11 mouse cellular contexts compared by ENCODE assay signal in the genomic region with DNA sequence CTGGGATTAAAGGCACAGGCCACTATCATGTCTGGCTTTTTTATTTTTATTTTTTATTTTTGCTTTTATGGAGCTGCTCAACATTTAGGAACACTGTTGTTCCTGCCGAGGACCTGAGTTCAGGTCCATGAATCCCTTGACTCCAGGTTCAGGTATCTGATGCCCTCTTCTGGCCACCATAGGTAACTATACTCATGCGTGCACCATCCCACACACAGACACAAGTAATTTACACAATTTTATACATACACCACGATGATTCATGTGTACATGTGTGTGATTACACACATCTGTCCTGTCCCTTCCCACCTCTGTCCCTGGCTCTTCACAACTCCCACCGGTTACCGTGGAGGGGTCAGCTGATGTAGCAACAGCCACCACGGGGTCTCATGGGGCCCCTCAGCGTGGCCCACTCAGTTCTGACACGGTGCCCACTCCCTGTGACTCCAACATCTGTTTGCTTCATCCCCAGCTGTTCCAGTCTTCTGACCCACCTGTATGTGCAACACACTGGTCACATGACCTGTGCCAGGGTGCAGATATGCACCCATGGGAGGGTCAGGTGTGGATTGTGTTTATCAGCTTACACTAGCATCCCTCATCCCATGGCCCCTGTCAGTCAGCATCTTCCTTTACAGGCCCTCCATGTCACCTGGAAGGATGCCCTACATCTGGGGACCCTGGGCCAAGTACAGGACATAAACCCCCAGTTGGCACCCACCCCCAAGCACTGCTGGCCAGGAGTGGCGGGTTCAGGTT. TPM values are rescaled to one million over a fixed set of nuclear protein-coding genes. Genes with fewer than 3 reads are reported as not detected.
DNase-seq lines count a peak whose midpoint lies in the region; ATAC-seq and TF ChIP-seq lines count a peak whose summit lies in the region.
"Had no signal": no experiment of that assay in that cellular context is flagged by ENCODE, and none has a peak within 500 bp of the region (broad histone marks: within the 10 kb centered on the region; RNA-seq: fewer than 3 reads in every experiment).

No protein-coding gene starts in this region.

- peak; percentile 39; the same call in 1 of the 2 replicates for TF ChIP-seq CTCF in brain, embryonic 14.5 days (IDR thresholded peaks at IDR 0.05; ENCODE audit: borderline replicate concordance, extremely low read depth, insufficient read depth, insufficient read length)
- peak; percentile 39; the same call in 1 of the 2 replicates for TF ChIP-seq CTCF in liver, embryonic 14.5 days (IDR thresholded peaks at IDR 0.05; ENCODE audit: low read depth)

- H3K36me3 ChIP-seq in liver, embryonic 14.5 days (replicated peaks; ENCODE audit: control insufficient read depth, insufficient read depth, low read depth) = no peaks in the 10 kb centered on the region
- H3K36me3 ChIP-seq: liver, embryonic 13.5 days had no signal

- no peak overlapping the region for H3K4me2 ChIP-seq in liver, embryonic 14.5 days (ENCODE audit: low read depth)
- H3K4me2 ChIP-seq: liver, embryonic 13.5 days had no signal

- no peaks in the 10 kb centered on the region for H3K9me3 ChIP-seq in liver, embryonic 14.5 days (ENCODE audit: control insufficient read depth, low read length)
- H3K9me3 ChIP-seq: liver, embryonic 13.5 days had no signal

- WGBS in liver, embryonic 14.5 days (ENCODE audit: insufficient replicate concordance) = 57% methylated on average over 9 of the region's 9 CpGs

- H3K27ac ChIP-seq in liver, embryonic 14.5 days = no peak overlapping the region
- H3K27ac ChIP-seq: liver, embryonic 13.5 days had no signal

- TF ChIP-seq POLR2A in brain, embryonic 14.5 days (IDR thresholded peaks at IDR 0.05; ENCODE audit: borderline replicate concordance, extremely low read depth, insufficient read depth, insufficient read length, poor library complexity, severe bottlenecking) = no peak

- TF ChIP-seq EP300 in liver, embryonic 14.5 days (IDR thresholded peaks at IDR 0.05; ENCODE audit: low read depth) = no peak

- no peak overlapping the region for H3K9ac ChIP-seq in liver, embryonic 14.5 days (replicated peaks)
- H3K9ac ChIP-seq: liver, embryonic 13.5 days had no signal

- no peaks in the 10 kb centered on the region; a peak in 1 of 4 replicates for H3K4me1 ChIP-seq in liver, embryonic 14.5 days (replicated peaks; ENCODE audit: control insufficient read depth in 2 of 2, insufficient read depth in 2 of 2, low read length in 1 of 2)

- no peak for ATAC-seq in liver, embryonic 14.5 days (ENCODE audit: insufficient read depth)

- intact Hi-C loops in gastrocnemius, postnatal 36 days (cut with DNase I) = no loop called here

- peak; percentile 1 for DNase-seq in adrenal gland, postnatal 10 days
- DNase-seq in adrenal gland, postnatal 14 days = no peak
- DNase-seq in layer of hippocampus, postnatal 10 days (ENCODE audit: low spot score in 2 of 2) = peak; percentile 7 to 28
- DNase-seq in layer of hippocampus, adult 9-11 months = no peak
- peak; percentile 38 for DNase-seq in brain, embryonic 14.5 days (ENCODE audit: low read depth)
- no peak for DNase-seq in liver, embryonic 14.5 days (ENCODE audit: low read depth in 3 of 3, low spot score in 3 of 3)
- DNase-seq in testis, postnatal 10 days (ENCODE audit: low spot score) = no peak
- DNase-seq in gastrocnemius, postnatal 36 days = no peak
- DNase-seq: kidney, postnatal 25 days; liver, embryonic 13.5 days had no signal

- no peak overlapping the region for H3K4me3 ChIP-seq in liver, embryonic 14.5 days (ENCODE audit: insufficient read depth in 1 of 2, low read depth in 2 of 2, low read length in 2 of 2)
- H3K4me3 ChIP-seq: liver, embryonic 13.5 days had no signal

- H3K27me3 ChIP-seq in liver, embryonic 14.5 days (ENCODE audit: control insufficient read depth, insufficient read depth, low read length) = no peaks in the 10 kb centered on the region
- H3K27me3 ChIP-seq: liver, embryonic 13.5 days had no signal

RNA-seq across cellular contexts. Expression of a gene that starts 6.2 kb away (rescaled TPM):
- total RNA-seq in adrenal gland, postnatal 10 days (2021) = under 1 TPM; 0.69 to 0.70 TPM
- total RNA-seq in adrenal gland, postnatal 14 days (2021) = 0.70 and 1.3 TPM in 2 replicates
- total RNA-seq in layer of hippocampus, postnatal 10 days (2021) = 1 to 10 TPM; 1.5 to 1.7 TPM
- polyA plus RNA-seq in brain, embryonic 14.5 days (2012; rRNA removed) = 2.9 and 3.1 TPM in 2 replicates
- polyA plus RNA-seq in liver, embryonic 14.5 days (2012; rRNA removed) = 0.17 and 0.22 TPM in 2 replicates
- polyA plus RNA-seq in liver, embryonic 14.5 days (2014; fragmentation: Nextera tagmentation; extraction: Ambion mirVana) = 0.14 TPM in 1 of 2 replicates, not detected in the other
- total RNA-seq in gastrocnemius, postnatal 36 days (2021) = under 1 TPM; 0.27 to 0.74 TPM

RNA-seq across cellular contexts. Expression of a gene that starts 35.8 kb away (rescaled TPM):
- not detected for total RNA-seq in adrenal gland, postnatal 10 days (2021)
- total RNA-seq in adrenal gland, postnatal 14 days (2021) = not detected in 2 replicates
- total RNA-seq in layer of hippocampus, postnatal 10 days (2021) = not detected
- 0.05 TPM in 1 of 2 replicates, not detected in the other for polyA plus RNA-seq in brain, embryonic 14.5 days (2012; rRNA removed)
- polyA plus RNA-seq in liver, embryonic 14.5 days (2012; rRNA removed) = not detected in 2 replicates
- not detected in 2 replicates for polyA plus RNA-seq in liver, embryonic 14.5 days (2014; fragmentation: Nextera tagmentation; extraction: Ambion mirVana)
- not detected for total RNA-seq in gastrocnemius, postnatal 36 days (2021)
- polyA plus RNA-seq: liver, embryonic 13.5 days; stomach, embryonic 16.5 days had no signal

RNA-seq across cellular contexts. Expression of a gene that starts 36.4 kb away (rescaled TPM):
- 100 to 1,000 TPM in 1 of 2 experiments, 10 to 100 TPM in 1; 79.8 to 124 TPM for total RNA-seq in adrenal gland, postnatal 10 days (2021)
- total RNA-seq in adrenal gland, postnatal 14 days (2021) = 112 and 141 TPM in 2 replicates
- total RNA-seq in layer of hippocampus, postnatal 10 days (2021) = 100 to 1,000 TPM; 122 to 141 TPM
- polyA plus RNA-seq in brain, embryonic 14.5 days (2012; rRNA removed) = 53.9 and 127 TPM in 2 replicates
- polyA plus RNA-seq in liver, embryonic 14.5 days (2012; rRNA removed) = 21.4 and 40.2 TPM in 2 replicates
- 16.8 and 20.0 TPM in 2 replicates for polyA plus RNA-seq in liver, embryonic 14.5 days (2014; fragmentation: Nextera tagmentation; extraction: Ambion mirVana)
- total RNA-seq in gastrocnemius, postnatal 36 days (2021) = 10 to 100 TPM; 29.6 to 34.2 TPM

RNA-seq across cellular contexts. Expression of a gene that starts 36.6 kb away (rescaled TPM):
- 100 to 1,000 TPM in 1 of 2 experiments, 10 to 100 TPM in 1; 92.1 to 113 TPM for total RNA-seq in adrenal gland, postnatal 10 days (2021)
- total RNA-seq in adrenal gland, postnatal 14 days (2021) = 104 and 121 TPM in 2 replicates
- total RNA-seq in layer of hippocampus, postnatal 10 days (2021) = 100 to 1,000 TPM; 147 to 185 TPM
- polyA plus RNA-seq in brain, embryonic 14.5 days (2012; rRNA removed) = 117 and 173 TPM in 2 replicates
- polyA plus RNA-seq in liver, embryonic 14.5 days (2012; rRNA removed) = 26.5 and 47.3 TPM in 2 replicates
- polyA plus RNA-seq in liver, embryonic 14.5 days (2014; fragmentation: Nextera tagmentation; extraction: Ambion mirVana) = 22.1 and 27.1 TPM in 2 replicates
- 10 to 100 TPM; 35.9 to 39.7 TPM for total RNA-seq in gastrocnemius, postnatal 36 days (2021)

Comparison
In these comparisons a context has a peak if more than half of its experiments do, and no peak if none do; other contexts are left out.
1. DNase-seq: peak in adrenal gland, postnatal 10 days (single experiment), layer of hippocampus, postnatal 10 days (2 of 2) and brain, embryonic 14.5 days (single experiment); none in adrenal gland, postnatal 14 days (single experiment), layer of hippocampus, adult 9-11 months (single experiment), liver, embryonic 14.5 days (0 of 3), testis, postnatal 10 days (single experiment) and gastrocnemius, postnatal 36 days (0 of 2).